Mouse (Mus musculus): ENCODE measurements around the gene Drd2. TPM values are rescaled to one million over a fixed set of nuclear protein-coding genes. Genes with fewer than 3 reads are reported as not detected.

Drd2 gene
- total RNA-seq (2023): not detected

GRCm38 (mm10) chr9:49340136-49341043, at the start of gene Drd2:
Gene Drd2 (plus strand): TSS chr9:49340627.

GRCm38 (mm10) chr9:49426921-49427320, 86.5 kb downstream of the Drd2 start, which contains the start of gene Ankk1:
Gene Ankk1 (minus strand): TSS chr9:49427021.

Other genes with a start within 250 kb of the Drd2 start
- gene Gm4894, start 90.1 kb upstream of the Drd2 start, total RNA-seq (2023): not detected
- gene Ankk1, start 86.4 kb downstream of the Drd2 start, total RNA-seq (2023): not detected
- gene Ttc12, start 145.6 kb downstream of the Drd2 start, total RNA-seq (2023): 1 to 10 TPM; 1.6 to 2.7 TPM

Data from monocyte, adult 59 days (primary cell).